Mouse (Mus musculus): ENCODE measurements around the gene Porcn.

- TF ChIP-seq MYOD1 (IDR thresholded peaks at IDR 0.05; ENCODE audit: control insufficient read depth in 1 of 3, insufficient read length in 2 of 3, low read depth in 2 of 3) (no peak), TCF12 (IDR thresholded peaks at IDR 0.05; ENCODE audit: insufficient read depth, poor library complexity, severe bottlenecking) (no peak), POLR2A (IDR thresholded peaks at IDR 0.05; ENCODE audit: insufficient read length, low read depth) (no peak), SRF (IDR thresholded peaks at IDR 0.05; ENCODE audit: control insufficient read depth, insufficient read length, low read depth) (no peak), MAX (IDR thresholded peaks at IDR 0.05; ENCODE audit: low read depth) (no peak), POLR2AphosphoS2 (IDR thresholded peaks at IDR 0.05; ENCODE audit: insufficient read length, low read depth) (no peak), USF1 (IDR thresholded peaks at IDR 0.05; ENCODE audit: low read depth) (no peak)
These were observed 27.5 kb downstream of the Porcn start for GRCm38 (mm10) chrX:8178871-8179270.

Data from myocyte (in vitro differentiated cells).